Mouse (Mus musculus): ENCODE measurements around the gene Gm9495.
"Not testable (repeated sequence)": the region's sequence is repeated elsewhere in the genome, so short reads cannot be mapped to it uniquely, and the experiment has no call there.

The Gm9495 gene

DNA sequence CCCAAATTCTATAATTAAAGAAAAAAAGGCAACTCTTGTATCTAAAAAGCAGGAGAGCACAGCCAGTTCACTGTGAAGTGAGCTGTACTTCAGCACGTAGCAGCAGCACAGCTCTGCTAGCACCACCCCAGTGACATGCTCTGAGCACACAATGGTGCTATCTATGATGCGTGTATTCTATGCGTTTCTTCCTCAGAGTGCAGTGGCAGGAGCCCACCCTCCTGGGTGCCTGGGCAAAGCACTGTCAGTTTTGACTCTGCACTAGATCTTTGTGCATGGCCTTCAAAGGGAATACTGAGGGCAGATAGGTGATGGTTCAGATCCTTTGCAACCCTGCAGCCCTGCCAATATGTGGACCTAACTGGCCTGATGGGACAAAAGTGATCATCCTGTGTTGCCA lies at the start of gene Gm9495:
TSS of gene Gm9495 (minus strand) at position 101 of the 400 bp plus-strand sequence.
- DNase-seq = not testable (repeated sequence)

- DNase-seq = not testable (repeated sequence)
These were observed 21.6 kb upstream of the Gm9495 start for GRCm38 (mm10) chr8:69474946-69475345.

DNA sequence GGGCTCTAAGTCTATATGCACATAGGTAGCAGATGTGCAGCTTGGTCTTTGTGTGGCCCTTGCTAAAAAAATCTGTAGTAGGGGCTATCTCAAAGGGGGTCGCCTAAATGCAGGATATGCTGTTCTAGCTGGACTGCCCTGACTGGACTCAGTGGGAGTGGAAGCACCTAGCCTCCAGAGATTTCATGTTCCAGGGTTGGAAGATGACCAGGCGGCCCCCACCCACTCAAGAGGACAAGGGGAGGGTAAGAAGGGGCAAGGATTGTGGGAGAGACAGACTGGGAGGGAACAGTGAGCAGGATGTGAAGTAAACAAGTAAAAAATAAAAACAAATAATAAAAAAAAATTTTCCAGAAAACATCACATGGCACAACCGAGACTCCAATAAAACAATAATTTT lies 33.3 kb downstream of the Gm9495 start:
- DNase-seq = not testable (repeated sequence)

GRCm38 (mm10) chr8:69414326-69414725 lies 39.0 kb downstream of the Gm9495 start:
- DNase-seq = no peak

DNA sequence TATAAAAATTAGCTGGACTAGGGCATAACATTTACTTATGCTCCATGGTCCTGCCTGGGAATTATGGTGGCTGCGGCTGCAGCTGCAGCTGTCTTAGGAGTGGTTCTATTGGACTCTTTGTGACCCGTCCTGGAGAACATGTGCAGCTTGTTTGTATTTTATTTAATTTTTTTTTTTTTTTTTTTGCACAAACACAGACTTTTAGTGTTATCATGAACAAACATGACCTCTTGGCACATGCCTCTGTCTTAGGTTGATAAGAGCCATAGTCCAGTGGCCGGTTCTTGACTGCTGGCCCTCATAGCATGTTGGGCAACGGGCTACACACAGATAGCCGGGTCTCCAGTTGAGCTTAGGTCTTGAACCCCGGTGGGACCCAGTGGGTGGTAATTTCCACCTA lies 48.6 kb downstream of the Gm9495 start:
- DNase-seq = no peak

DNA sequence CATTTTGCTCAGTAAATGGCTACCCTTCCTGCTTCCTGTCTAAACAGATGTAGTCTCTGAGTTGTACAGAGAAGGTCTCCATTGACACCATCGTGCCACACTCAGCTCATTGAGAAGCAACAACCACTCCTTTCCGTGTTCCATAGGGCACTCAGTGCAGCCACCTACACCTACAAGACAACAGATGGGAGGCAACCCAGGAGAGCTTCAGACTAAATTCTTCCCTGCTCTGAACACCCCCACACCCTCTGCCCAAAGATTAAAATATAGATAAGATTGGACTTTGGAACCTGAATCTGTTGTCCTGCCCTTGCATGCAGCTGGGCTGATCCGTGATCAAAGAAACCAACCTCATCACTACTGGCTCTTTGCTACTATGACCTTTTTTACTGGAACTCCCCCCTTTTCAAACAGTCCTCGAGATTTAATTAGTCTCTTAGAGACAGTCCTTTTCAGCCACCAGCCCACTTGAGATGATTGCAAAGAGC lies 53.4 kb downstream of the Gm9495 start:
- DNase-seq = no peak

GRCm38 (mm10) chr8:69399181-69399955 lies 54.0 kb downstream of the Gm9495 start:
- DNase-seq = peak; percentile 66 to 84

DNA sequence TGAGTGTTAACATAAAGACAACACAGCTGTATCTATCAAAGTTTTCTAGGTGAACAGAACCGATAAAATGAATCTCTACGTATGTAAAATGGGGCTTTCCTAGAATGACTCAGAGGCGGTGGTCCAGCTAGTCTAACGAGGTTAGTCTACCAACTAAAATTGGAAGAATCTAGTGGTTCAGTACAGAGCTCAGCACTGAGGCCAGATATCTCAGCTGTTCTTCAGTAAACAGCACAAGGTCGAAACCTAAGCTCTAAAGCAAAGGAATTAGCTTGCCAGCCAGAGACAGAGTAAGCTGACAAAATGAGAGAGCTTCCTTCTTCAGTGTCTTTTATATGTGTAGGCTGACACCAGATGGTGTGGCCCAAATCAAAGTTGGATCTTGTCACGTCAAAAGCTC lies 57.2 kb downstream of the Gm9495 start:
- no peak for DNase-seq

DNA sequence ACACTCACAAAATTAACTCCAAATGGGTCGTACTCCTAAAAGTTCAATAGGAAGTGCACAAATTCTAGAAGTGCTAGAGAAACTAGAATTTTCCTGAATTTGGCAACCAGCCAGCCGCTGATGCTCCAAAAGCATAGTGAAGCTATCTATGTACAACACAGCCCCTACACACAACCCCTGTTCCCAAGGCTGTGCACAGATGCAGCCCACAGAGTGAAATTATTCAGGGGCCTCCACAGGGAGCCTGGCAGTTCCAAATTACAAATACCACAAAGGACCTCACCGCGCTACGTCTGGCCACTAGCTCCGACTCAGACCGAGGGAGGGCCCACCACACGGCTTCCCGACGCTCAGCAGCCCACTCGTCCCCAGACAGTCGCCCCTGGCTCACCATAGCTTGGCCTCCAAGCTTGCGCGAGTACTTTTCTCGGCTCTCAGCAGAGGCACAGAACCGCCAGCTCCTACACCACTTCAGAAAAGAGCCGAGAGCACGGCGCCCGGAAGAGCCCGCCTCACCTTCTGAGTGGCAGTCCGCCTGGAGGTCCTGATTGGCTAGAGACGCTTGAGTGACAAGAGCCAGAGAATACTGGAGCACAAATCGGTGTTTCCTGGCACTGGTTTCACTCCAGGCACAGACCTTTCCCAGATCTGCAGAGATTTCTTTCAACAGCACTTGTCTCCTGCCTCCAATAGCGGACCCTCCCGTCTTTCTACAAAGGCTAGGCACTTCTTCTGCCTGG lies 58.1 kb downstream of the Gm9495 start:
- DNase-seq = peak; percentile 92 to 97

GRCm38 (mm10) chr8:69384361-69384760 lies 69.0 kb downstream of the Gm9495 start:
- no peak for DNase-seq

All from kidney, postnatal 36 days (tissue).